Mouse (Mus musculus): ENCODE data around the gene Cetn4. TPM values are rescaled to one million over a fixed set of nuclear protein-coding genes. Genes with fewer than 3 reads are reported as not detected.

The Cetn4 gene
- polyA plus RNA-seq, 1 experiment from 2014 or later, result 3.1 TPM

- 88% methylated on average over 1 of the region's 1 CpGs for WGBS
- ATAC-seq (ENCODE audit: low read depth), result no peak
- no peak overlapping the region for H3K4me2 ChIP-seq
- H3K9me3 ChIP-seq, result no peaks in the 10 kb centered on the region
- no peaks in the 10 kb centered on the region for H3K27me3 ChIP-seq
- H3K4me1 ChIP-seq (replicated peaks), result no peaks in the 10 kb centered on the region
- no peak overlapping the region for H3K4me3 ChIP-seq
- no peak overlapping the region for H3K27ac ChIP-seq (replicated peaks)
- H3K9ac ChIP-seq, result no peak overlapping the region
- no peaks in the 10 kb centered on the region for H3K36me3 ChIP-seq
Measured at GRCm38 (mm10) chr3:37329963-37330362, 17.5 kb upstream of the Cetn4 start.

- no peaks in the 10 kb centered on the region for H3K9me3 ChIP-seq
- no peak overlapping the region for H3K9ac ChIP-seq
- no peaks in the 10 kb centered on the region for H3K4me1 ChIP-seq (replicated peaks)
- no peak for ATAC-seq (ENCODE audit: low read depth)
- no peak overlapping the region for H3K27ac ChIP-seq (replicated peaks)
- H3K27me3 ChIP-seq, result no peaks in the 10 kb centered on the region
- no peak overlapping the region for H3K4me2 ChIP-seq
- no peak overlapping the region for H3K4me3 ChIP-seq
- H3K36me3 ChIP-seq, result no peaks in the 10 kb centered on the region
- WGBS, result 83% methylated on average over 2 of the region's 2 CpGs
Measured at GRCm38 (mm10) chr3:37328489-37328888, 16.0 kb upstream of the Cetn4 start.

- H3K9ac ChIP-seq, result no peak overlapping the region
- no peak overlapping the region for H3K4me2 ChIP-seq
- H3K4me3 ChIP-seq, result no peak overlapping the region
- WGBS, result 96% methylated on average over 3 of the region's 3 CpGs
- H3K4me1 ChIP-seq (replicated peaks), result no peaks in the 10 kb centered on the region
- H3K36me3 ChIP-seq, result no peaks in the 10 kb centered on the region
- H3K27ac ChIP-seq (replicated peaks), result no peak overlapping the region
- no peak for ATAC-seq (ENCODE audit: low read depth)
- H3K9me3 ChIP-seq, result no peaks in the 10 kb centered on the region
- no peaks in the 10 kb centered on the region for H3K27me3 ChIP-seq
Measured at GRCm38 (mm10) chr3:37326627-37327026, 14.1 kb upstream of the Cetn4 start.

GRCm38 (mm10) chr3:37325317-37326112, 13.0 kb upstream of the Cetn4 start:
- no peak overlapping the region for H3K4me2 ChIP-seq
- H3K27ac ChIP-seq (replicated peaks), result no peak overlapping the region
- H3K4me3 ChIP-seq, result no peak overlapping the region
- H3K9me3 ChIP-seq, result no peaks in the 10 kb centered on the region
- peaks cover 6% of the 10 kb centered on the region; the same call in 1 of the 2 replicates for H3K36me3 ChIP-seq
- ATAC-seq (ENCODE audit: low read depth), result no peak
- H3K9ac ChIP-seq, result no peak overlapping the region
- no peaks in the 10 kb centered on the region for H3K4me1 ChIP-seq (replicated peaks)
- WGBS, result 90% methylated on average over 5 of the region's 5 CpGs
- H3K27me3 ChIP-seq, result no peaks in the 10 kb centered on the region

- Histone ChIP-seq H3K9me3 (no peaks in the 10 kb centered on the region), H3K27ac (replicated peaks) (no peak overlapping the region), H3K4me3 (no peak overlapping the region), H3K9ac (no peak overlapping the region), H3K4me2 (no peak overlapping the region), H3K4me1 (replicated peaks) (no peaks in the 10 kb centered on the region), H3K27me3 (no peaks in the 10 kb centered on the region), H3K36me3 (peaks cover 12% of the 10 kb centered on the region)
- ATAC-seq (ENCODE audit: low read depth), result no peak
- WGBS, result 44% methylated on average over 3 of the region's 3 CpGs
Measured at GRCm38 (mm10) chr3:37324310-37324709, 11.8 kb upstream of the Cetn4 start.

- ATAC-seq (ENCODE audit: low read depth), result no peak
- WGBS, result 96% methylated on average over 1 of the region's 1 CpGs
- H3K4me3 ChIP-seq, result no peak overlapping the region
Measured at GRCm38 (mm10) chr3:37316233-37316632, 3.7 kb upstream of the Cetn4 start.

GRCm38 (mm10) chr3:37313371-37313770, 863 bp upstream of the Cetn4 start:
- H3K9ac ChIP-seq, result 0 out of 2 replicates have a peak overlapping the region, but pooled peaks have one; percentile 47
- no peaks in the 10 kb centered on the region for H3K9me3 ChIP-seq
- H3K27me3 ChIP-seq, result no peaks in the 10 kb centered on the region
- peak overlapping the region; percentile 69 for H3K4me2 ChIP-seq
- ATAC-seq (ENCODE audit: low read depth), result no peak
- H3K4me3 ChIP-seq, result peak overlapping the region; percentile 65
- 22% methylated on average over 1 of the region's 1 CpGs for WGBS
- peaks cover 14% of the 10 kb centered on the region for H3K4me1 ChIP-seq (replicated peaks)
- H3K36me3 ChIP-seq, result no peaks in the 10 kb centered on the region
- H3K27ac ChIP-seq (replicated peaks), result no peak overlapping the region

More at GRCm38 (mm10) chr3:37316233-37316632, 3.7 kb upstream of the Cetn4 start:
- H3K36me3 ChIP-seq, result peaks cover 16% of the 10 kb centered on the region
- H3K27me3 ChIP-seq, result no peaks in the 10 kb centered on the region
- H3K4me2 ChIP-seq, result no peak overlapping the region
- no peak overlapping the region for H3K27ac ChIP-seq (replicated peaks)
- H3K9ac ChIP-seq, result no peak overlapping the region
- peaks cover 14% of the 10 kb centered on the region for H3K4me1 ChIP-seq (replicated peaks)
- H3K9me3 ChIP-seq, result no peaks in the 10 kb centered on the region

GRCm38 (mm10) chr3:37311897-37312369, 575 bp downstream of the Cetn4 start:
- peaks cover 14% of the 10 kb centered on the region for H3K4me1 ChIP-seq (replicated peaks)
- H3K4me3 ChIP-seq, result peak overlapping the region; percentile 65
- peak; percentile 42; the same call in 1 of the 2 replicates for ATAC-seq (ENCODE audit: low read depth)
- no peaks in the 10 kb centered on the region for H3K27me3 ChIP-seq
- no peaks in the 10 kb centered on the region for H3K9me3 ChIP-seq
- H3K4me2 ChIP-seq, result peak overlapping the region; percentile 69
- no peaks in the 10 kb centered on the region for H3K36me3 ChIP-seq
- peak overlapping the region; percentile 64 for H3K27ac ChIP-seq (replicated peaks)
- WGBS, result 2% methylated on average over 10 of the region's 10 CpGs
- peak overlapping the region; percentile 80 for H3K9ac ChIP-seq

GRCm38 (mm10) chr3:37303392-37304139, 8.9 kb downstream of the Cetn4 start:
- ATAC-seq (ENCODE audit: low read depth), result no peak
- Histone ChIP-seq H3K4me3 (no peak overlapping the region), H3K4me2 (no peak overlapping the region), H3K4me1 (replicated peaks) (no peaks in the 10 kb centered on the region), H3K27me3 (no peaks in the 10 kb centered on the region), H3K9ac (no peak overlapping the region), H3K27ac (replicated peaks) (no peak overlapping the region), H3K36me3 (no peaks in the 10 kb centered on the region), H3K9me3 (no peaks in the 10 kb centered on the region)
- WGBS, result 77% methylated on average over 8 of the region's 8 CpGs

GRCm38 (mm10) chr3:37302685-37303084, 9.8 kb downstream of the Cetn4 start:
- H3K4me3 ChIP-seq, result no peak overlapping the region
- WGBS, result 43% methylated on average over 12 of the region's 12 CpGs
- no peak for ATAC-seq (ENCODE audit: low read depth)

GRCm38 (mm10) chr3:37299470-37299869, 13.0 kb downstream of the Cetn4 start:
- Histone ChIP-seq H3K4me2 (no peak overlapping the region), H3K4me1 (replicated peaks) (no peaks in the 10 kb centered on the region), H3K9me3 (no peaks in the 10 kb centered on the region), H3K27me3 (no peaks in the 10 kb centered on the region), H3K4me3 (no peak overlapping the region), H3K27ac (replicated peaks) (no peak overlapping the region), H3K9ac (no peak overlapping the region), H3K36me3 (no peaks in the 10 kb centered on the region)
- WGBS, result 81% methylated on average over 3 of the region's 3 CpGs
- ATAC-seq (ENCODE audit: low read depth), result no peak

More at GRCm38 (mm10) chr3:37302685-37303084, 9.8 kb downstream of the Cetn4 start:
- Histone ChIP-seq H3K36me3 (no peaks in the 10 kb centered on the region), H3K4me2 (no peak overlapping the region), H3K27me3 (no peaks in the 10 kb centered on the region), H3K4me1 (replicated peaks) (no peaks in the 10 kb centered on the region), H3K9ac (no peak overlapping the region), H3K27ac (replicated peaks) (no peak overlapping the region), H3K9me3 (no peaks in the 10 kb centered on the region)

- Histone ChIP-seq H3K4me2 (no peak overlapping the region), H3K4me3 (no peak overlapping the region), H3K36me3 (no peaks in the 10 kb centered on the region), H3K9ac (no peak overlapping the region), H3K27me3 (no peaks in the 10 kb centered on the region), H3K9me3 (no peaks in the 10 kb centered on the region), H3K27ac (replicated peaks) (no peak overlapping the region), H3K4me1 (replicated peaks) (peaks cover 10% of the 10 kb centered on the region)
- WGBS, result 70% methylated on average over 2 of the region's 2 CpGs
- ATAC-seq (ENCODE audit: low read depth), result no peak
Measured at GRCm38 (mm10) chr3:37292654-37293053, 19.9 kb downstream of the Cetn4 start.
